Mouse (Mus musculus): ENCODE measurements at regions not wholly inside any gene's neighbourhood (a gene's known extent, or its start where the extent isn't known, plus 50 kb on each side); places are given as distances from the start of the nearest gene placed in this dataset.

DNA sequence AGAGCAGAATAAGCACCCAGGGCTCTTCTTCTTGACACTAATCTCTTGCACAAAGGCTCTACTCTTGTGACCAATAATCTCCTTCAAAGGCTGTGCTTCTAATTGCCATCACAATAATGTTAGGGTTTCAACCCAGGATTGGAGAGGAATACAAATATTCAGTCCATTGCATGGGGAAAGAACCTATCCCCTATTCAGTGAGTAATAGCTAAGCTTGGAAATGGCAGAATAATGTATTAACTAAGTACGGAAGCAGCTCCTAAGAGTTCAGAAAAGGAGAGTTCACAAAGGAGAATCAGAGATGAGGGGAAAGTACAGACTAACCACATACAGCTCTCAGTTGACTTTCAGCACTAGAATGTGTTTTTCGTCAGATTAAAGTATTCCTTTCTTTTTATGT lies 544.3 kb downstream of the Nfib start:
- Histone ChIP-seq H3K9me3 (replicated peaks; ENCODE audit: insufficient read depth, low read length) (no peaks in the 10 kb centered on the region), H3K9ac (ENCODE audit: control insufficient read depth, low read depth, low read length, poor library complexity, severe bottlenecking) (no peak overlapping the region), H3K36me3 (ENCODE audit: control insufficient read depth in 1 of 2, insufficient read depth in 2 of 2, low read length in 2 of 2) (no peaks in the 10 kb centered on the region), H3K79me2 (ENCODE audit: control insufficient read depth, insufficient read depth, low read length, poor library complexity) (no peaks in the 10 kb centered on the region), H3K4me1 (ENCODE audit: control insufficient read depth in 1 of 2, insufficient read depth in 2 of 2, low read length in 2 of 2) (no peaks in the 10 kb centered on the region), H3K4me3 (ENCODE audit: control insufficient read depth in 1 of 2, insufficient read depth in 1 of 2, low read depth in 2 of 2, low read length in 2 of 2) (no peak overlapping the region), H3K27ac (ENCODE audit: control insufficient read depth, low read depth, low read length) (no peak overlapping the region), H3K27me3 (ENCODE audit: control insufficient read depth in 1 of 2, insufficient read depth in 2 of 2, low read length in 2 of 2) (no peaks in the 10 kb centered on the region)
- no peak for DNase-seq (ENCODE audit: low read depth, low spot score)
- TF ChIP-seq RCOR1 (IDR thresholded peaks at IDR 0.05; ENCODE audit: low read depth, low read length) (no peak), MAX (IDR thresholded peaks at IDR 0.05; ENCODE audit: low read length) (no peak), ZKSCAN1 (IDR thresholded peaks at IDR 0.05; ENCODE audit: low read depth, low read length) (no peak), MXI1 (IDR thresholded peaks at IDR 0.05; ENCODE audit: low read depth, low read length) (no peak), POLR2A (IDR thresholded peaks at IDR 0.05; ENCODE audit: control insufficient read depth in 1 of 2, insufficient read depth in 1 of 2, low read depth in 1 of 2, low read length in 2 of 2, poor library complexity in 1 of 2) (no peak), RAD21 (IDR thresholded peaks at IDR 0.05; ENCODE audit: low read depth, low read length) (no peak), UBTF (IDR thresholded peaks at IDR 0.05; ENCODE audit: borderline replicate concordance, insufficient read depth, low read depth, low read length) (no peak), ETS1 (IDR thresholded peaks at IDR 0.05; ENCODE audit: low read depth, low read length) (no peak), JUND (IDR thresholded peaks at IDR 0.05; ENCODE audit: low read depth, low read length) (no peak), NELFE (IDR thresholded peaks at IDR 0.05; ENCODE audit: low read depth, low read length) (no peak), ELF1 (IDR thresholded peaks at IDR 0.05; ENCODE audit: low read depth, low read length) (no peak), CHD1 (IDR thresholded peaks at IDR 0.05; ENCODE audit: low read depth, low read length) (no peak), NRF1 (IDR thresholded peaks at IDR 0.05; ENCODE audit: insufficient read depth, low read depth, low read length, poor library complexity, severe bottlenecking) (no peak), MYB (IDR thresholded peaks at IDR 0.05; ENCODE audit: low read depth, low read length) (no peak), EP300 (IDR thresholded peaks at IDR 0.05; ENCODE audit: low read depth in 1 of 2, low read length in 2 of 2) (no peak), POLR2AphosphoS2 (IDR thresholded peaks at IDR 0.05; ENCODE audit: low read length) (no peak), KAT2A (conservative IDR thresholded peaks at IDR 0.05; ENCODE audit: low read depth, low read length) (no peak), BHLHE40 (IDR thresholded peaks at IDR 0.05; ENCODE audit: borderline replicate concordance, low read depth, low read length) (no peak), SMC3 (IDR thresholded peaks at IDR 0.05; ENCODE audit: low read depth, low read length) (no peak), ZMIZ1 (IDR thresholded peaks at IDR 0.05; ENCODE audit: low read depth, low read length) (no peak)

DNA sequence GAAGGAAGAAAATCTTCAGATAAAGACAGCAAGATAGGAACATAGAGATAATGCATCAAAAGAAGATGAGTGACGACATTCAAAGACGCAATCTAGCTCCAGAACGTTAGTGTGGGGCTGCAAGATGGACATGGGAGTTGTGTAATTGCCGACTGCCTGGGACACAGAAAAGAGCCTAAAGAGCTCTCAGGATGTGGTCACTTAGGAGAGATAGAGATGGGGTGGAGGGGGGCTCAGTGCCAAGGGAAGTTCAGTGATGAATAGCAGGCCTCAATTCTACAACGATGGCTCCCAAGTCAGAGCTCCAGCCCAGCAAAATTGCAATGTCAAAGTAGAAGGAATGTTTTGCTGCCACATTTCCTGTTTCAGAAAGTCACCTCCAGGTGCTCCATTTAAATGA lies 545.3 kb downstream of the Nfib start:
- no peaks in the 10 kb centered on the region for H3K79me2 ChIP-seq (ENCODE audit: control insufficient read depth, insufficient read depth, low read length, poor library complexity)

More for the DNA sequence above, 545.3 kb downstream of the Nfib start:
- Histone ChIP-seq H3K36me3 (ENCODE audit: control insufficient read depth in 1 of 2, insufficient read depth in 2 of 2, low read length in 2 of 2) (no peaks in the 10 kb centered on the region), H3K9ac (ENCODE audit: control insufficient read depth, low read depth, low read length, poor library complexity, severe bottlenecking) (no peak overlapping the region), H3K4me1 (ENCODE audit: control insufficient read depth in 1 of 2, insufficient read depth in 2 of 2, low read length in 2 of 2) (no peaks in the 10 kb centered on the region), H3K27ac (ENCODE audit: control insufficient read depth, low read depth, low read length) (no peak overlapping the region), H3K27me3 (ENCODE audit: control insufficient read depth in 1 of 2, insufficient read depth in 2 of 2, low read length in 2 of 2) (no peaks in the 10 kb centered on the region), H3K4me3 (ENCODE audit: control insufficient read depth in 1 of 2, insufficient read depth in 1 of 2, low read depth in 2 of 2, low read length in 2 of 2) (no peak overlapping the region), H3K9me3 (replicated peaks; ENCODE audit: insufficient read depth, low read length) (no peaks in the 10 kb centered on the region)
- TF ChIP-seq MAX (IDR thresholded peaks at IDR 0.05; ENCODE audit: low read length) (no peak), MYB (IDR thresholded peaks at IDR 0.05; ENCODE audit: low read depth, low read length) (no peak), NRF1 (IDR thresholded peaks at IDR 0.05; ENCODE audit: insufficient read depth, low read depth, low read length, poor library complexity, severe bottlenecking) (no peak), RCOR1 (IDR thresholded peaks at IDR 0.05; ENCODE audit: low read depth, low read length) (no peak), UBTF (IDR thresholded peaks at IDR 0.05; ENCODE audit: borderline replicate concordance, insufficient read depth, low read depth, low read length) (no peak), TAL1 (IDR thresholded peaks at IDR 0.05; ENCODE audit: low read length) (no peak), ELF1 (IDR thresholded peaks at IDR 0.05; ENCODE audit: low read depth, low read length) (no peak), ETS1 (IDR thresholded peaks at IDR 0.05; ENCODE audit: low read depth, low read length) (no peak), SMC3 (IDR thresholded peaks at IDR 0.05; ENCODE audit: low read depth, low read length) (no peak), GABPA (IDR thresholded peaks at IDR 0.05; ENCODE audit: low read depth, low read length) (no peak), TBP (IDR thresholded peaks at IDR 0.05; ENCODE audit: low read depth, low read length) (no peak), USF2 (IDR thresholded peaks at IDR 0.05; ENCODE audit: borderline replicate concordance in 1 of 2, insufficient read depth in 1 of 2, low read depth in 1 of 2, low read length in 2 of 2) (no peak), CHD1 (IDR thresholded peaks at IDR 0.05; ENCODE audit: low read depth, low read length) (no peak), EP300 (IDR thresholded peaks at IDR 0.05; ENCODE audit: low read depth in 1 of 2, low read length in 2 of 2) (no peak), JUND (IDR thresholded peaks at IDR 0.05; ENCODE audit: low read depth, low read length) (no peak), USF1 (IDR thresholded peaks at IDR 0.05; ENCODE audit: low read depth, low read length) (no peak), ZNF384 (IDR thresholded peaks at IDR 0.05; ENCODE audit: low read depth, low read length) (no peak), GATA1 (IDR thresholded peaks at IDR 0.05; ENCODE audit: low read depth, low read length) (no peak)
- no peak for DNase-seq (ENCODE audit: low read depth, low spot score)

Measured in MEL (cell line).